Mouse (Mus musculus): ENCODE measurements around the gene Lipo4.
"Not testable (repeated sequence)": the region's sequence is repeated elsewhere in the genome, so short reads cannot be mapped to it uniquely, and the experiment has no call there.

Lipo4 gene

DNA sequence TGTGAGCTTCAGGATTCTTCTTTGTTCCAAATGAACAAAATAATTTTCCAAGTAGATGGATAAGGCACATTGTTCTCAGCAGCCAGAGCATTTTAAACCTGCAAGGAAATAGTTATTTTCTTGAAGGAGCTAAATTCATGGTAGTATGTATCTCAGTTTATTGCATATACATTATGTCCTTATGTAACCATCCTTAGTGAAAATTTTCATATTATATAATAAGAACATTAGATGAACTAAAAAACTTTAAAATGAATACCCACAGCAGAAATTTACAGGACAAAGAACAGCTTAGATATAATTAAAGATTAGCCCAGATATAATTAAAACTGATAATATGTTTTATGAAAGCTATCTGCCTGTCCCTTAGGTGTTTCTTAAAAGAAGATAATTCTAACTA, at the start of gene Lipo4:
TSS of gene Lipo4 (minus strand) at position 101 of the 400 bp plus-strand sequence.
- no peak for DNase-seq (ENCODE audit: low read depth)

DNA sequence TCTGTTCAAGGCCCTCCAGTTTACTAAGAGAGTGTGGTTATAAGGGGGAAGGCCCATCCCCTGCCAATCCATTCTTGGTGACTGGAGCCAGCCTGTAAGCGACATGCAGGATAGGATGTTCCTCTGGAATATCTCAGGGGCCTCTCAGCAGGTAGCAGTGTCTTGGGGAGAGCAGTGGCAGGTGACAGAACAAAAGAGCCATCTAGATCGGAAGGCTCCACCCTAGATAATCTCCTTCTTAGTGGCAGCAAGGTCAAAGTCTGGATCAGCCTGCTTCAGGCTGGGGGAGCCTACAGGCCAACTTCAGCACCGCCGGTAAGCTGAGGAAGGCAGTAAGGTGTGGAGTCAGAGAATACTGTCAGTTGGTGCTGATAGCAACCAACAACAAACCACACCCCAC, 61.2 kb downstream of the Lipo4 start:
- DNase-seq (ENCODE audit: low read depth) = not testable (repeated sequence)

DNA sequence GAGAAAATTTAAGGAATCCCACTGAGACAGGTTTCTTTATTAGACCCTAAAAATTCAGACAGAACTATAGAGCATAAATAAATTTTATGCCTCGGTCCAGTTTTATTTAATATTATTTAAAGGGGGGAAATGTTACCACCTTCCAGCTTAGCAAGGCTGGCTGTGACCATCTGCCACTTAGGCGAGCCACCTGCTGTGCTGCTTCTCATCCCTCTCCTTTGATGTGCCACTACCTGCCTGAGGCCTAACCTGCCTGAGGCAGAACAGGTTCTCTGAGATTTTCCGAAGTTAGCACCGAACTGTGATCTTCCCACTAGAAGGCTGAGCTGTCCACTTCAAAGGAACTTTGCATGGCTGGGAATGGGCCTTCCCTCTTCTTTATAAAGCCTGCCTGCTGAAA, 63.9 kb downstream of the Lipo4 start:
- DNase-seq (ENCODE audit: low read depth) = no peak
